Mouse (Mus musculus): Measurements from ENCODE around the gene Itgav. TPM values are rescaled to one million over a fixed set of nuclear protein-coding genes. Genes with fewer than 3 reads are reported as not detected.

Gene Itgav
- 46.0 and 47.1 TPM in 2 replicates for polyA plus RNA-seq (2016; fragmentation: Nextera tagmentation; extraction: Ambion mirVana)

- H3K27ac ChIP-seq = peak within 1 kb of the TSS; percentile 82
- H3K4me3 ChIP-seq = peak within 1 kb of the TSS; percentile 85
- peaks cover 14% of the 10 kb centered on the region; the same call in 1 of the 2 replicates for H3K4me1 ChIP-seq
- H3K9ac ChIP-seq = peak within 1 kb of the TSS; percentile 80
- no peaks in the 10 kb centered on the region for H3K27me3 ChIP-seq (replicated peaks)
- no peaks in the 10 kb centered on the region for H3K36me3 ChIP-seq
- under 1% methylated on average over 84 of the region's 84 CpGs for WGBS
- ATAC-seq (ENCODE audit: low FRiP score, low read depth) = peak; percentile 96
- peak within 1 kb of the TSS; percentile 80 for H3K4me2 ChIP-seq (replicated peaks)
- no peaks in the 10 kb centered on the region for H3K9me3 ChIP-seq
Observed at GRCm38 (mm10) chr2:83723921-83724826, at the start of gene Itgav. TSS of gene Itgav (plus strand) at chr2:83724397.

- Histone ChIP-seq H3K4me2 (replicated peaks) (no peak overlapping the region), H3K9ac (no peak overlapping the region), H3K9me3 (no peaks in the 10 kb centered on the region), H3K4me3 (no peak overlapping the region), H3K36me3 (no peaks in the 10 kb centered on the region; the same call in 1 of the 2 replicates), H3K27ac (no peak overlapping the region), H3K4me1 (no peaks in the 10 kb centered on the region; the same call in 1 of the 2 replicates), H3K27me3 (replicated peaks) (no peaks in the 10 kb centered on the region)
- peak; percentile 35; the same call in 1 of the 2 replicates for ATAC-seq (ENCODE audit: low FRiP score, low read depth)
- WGBS = 71% methylated on average over 7 of the region's 7 CpGs
Observed at GRCm38 (mm10) chr2:83674421-83674820, 49.8 kb upstream of the Itgav start.

GRCm38 (mm10) chr2:83674896-83675295 lies 49.3 kb upstream of the Itgav start:
- H3K27ac ChIP-seq = no peak overlapping the region
- no peak overlapping the region for H3K9ac ChIP-seq
- H3K36me3 ChIP-seq = no peaks in the 10 kb centered on the region; the same call in 1 of the 2 replicates
- H3K4me1 ChIP-seq = no peaks in the 10 kb centered on the region; the same call in 1 of the 2 replicates
- 87% methylated on average over 9 of the region's 9 CpGs for WGBS
- no peak overlapping the region for H3K4me2 ChIP-seq (replicated peaks)
- no peak overlapping the region for H3K4me3 ChIP-seq
- H3K27me3 ChIP-seq (replicated peaks) = no peaks in the 10 kb centered on the region
- no peaks in the 10 kb centered on the region for H3K9me3 ChIP-seq
- no peak for ATAC-seq (ENCODE audit: low FRiP score, low read depth)

- Histone ChIP-seq H3K9me3 (no peaks in the 10 kb centered on the region), H3K36me3 (no peaks in the 10 kb centered on the region), H3K27ac (no peak overlapping the region), H3K4me3 (no peak overlapping the region), H3K27me3 (replicated peaks) (no peaks in the 10 kb centered on the region), H3K9ac (no peak overlapping the region), H3K4me2 (replicated peaks) (no peak overlapping the region), H3K4me1 (no peaks in the 10 kb centered on the region; the same call in 1 of the 2 replicates)
- WGBS = 62% methylated on average over 5 of the region's 5 CpGs
- no peak for ATAC-seq (ENCODE audit: low FRiP score, low read depth)
Observed at GRCm38 (mm10) chr2:83675681-83676080, 48.5 kb upstream of the Itgav start.

- WGBS = 89% methylated on average over 4 of the region's 4 CpGs
- no peak overlapping the region for H3K4me3 ChIP-seq
- no peaks in the 10 kb centered on the region for H3K36me3 ChIP-seq
- no peak overlapping the region for H3K4me2 ChIP-seq (replicated peaks)
- no peak overlapping the region for H3K27ac ChIP-seq
- H3K9me3 ChIP-seq = no peaks in the 10 kb centered on the region
- H3K4me1 ChIP-seq = peaks cover 6% of the 10 kb centered on the region; the same call in 1 of the 2 replicates
- H3K27me3 ChIP-seq (replicated peaks) = no peaks in the 10 kb centered on the region
- ATAC-seq (ENCODE audit: low FRiP score, low read depth) = no peak
- H3K9ac ChIP-seq = no peak overlapping the region
Observed at GRCm38 (mm10) chr2:83676226-83676870, 47.8 kb upstream of the Itgav start.

GRCm38 (mm10) chr2:83681332-83681731 lies 42.9 kb upstream of the Itgav start:
- H3K4me2 ChIP-seq (replicated peaks) = peak overlapping the region; percentile 25; the same call in 1 of the 2 replicates
- H3K27me3 ChIP-seq (replicated peaks) = no peaks in the 10 kb centered on the region
- no peak overlapping the region for H3K27ac ChIP-seq
- peaks cover 10% of the 10 kb centered on the region; the same call in 1 of the 2 replicates for H3K4me1 ChIP-seq
- no peak overlapping the region for H3K9ac ChIP-seq
- WGBS = 40% methylated on average over 8 of the region's 8 CpGs
- peak; percentile 80 for ATAC-seq (ENCODE audit: low FRiP score, low read depth)
- H3K9me3 ChIP-seq = no peaks in the 10 kb centered on the region
- H3K4me3 ChIP-seq = no peak overlapping the region
- no peaks in the 10 kb centered on the region for H3K36me3 ChIP-seq

GRCm38 (mm10) chr2:83681785-83682184 lies 42.4 kb upstream of the Itgav start:
- H3K4me2 ChIP-seq (replicated peaks) = 0 out of 2 replicates have a peak overlapping the region, but pooled peaks have one; percentile 25
- H3K27me3 ChIP-seq (replicated peaks) = no peaks in the 10 kb centered on the region
- H3K27ac ChIP-seq = no peak overlapping the region
- H3K9ac ChIP-seq = no peak overlapping the region
- ATAC-seq (ENCODE audit: low FRiP score, low read depth) = peak; percentile 90
- no peaks in the 10 kb centered on the region for H3K36me3 ChIP-seq
- no peaks in the 10 kb centered on the region for H3K9me3 ChIP-seq
- H3K4me1 ChIP-seq = peaks cover 10% of the 10 kb centered on the region; the same call in 1 of the 2 replicates
- H3K4me3 ChIP-seq = no peak overlapping the region
- 12% methylated on average over 6 of the region's 6 CpGs for WGBS

GRCm38 (mm10) chr2:83682282-83682681 lies 41.9 kb upstream of the Itgav start:
- H3K27ac ChIP-seq = no peak overlapping the region
- H3K4me2 ChIP-seq (replicated peaks) = no peak overlapping the region
- no peaks in the 10 kb centered on the region for H3K36me3 ChIP-seq
- H3K4me3 ChIP-seq = no peak overlapping the region
- H3K9ac ChIP-seq = no peak overlapping the region
- H3K4me1 ChIP-seq = peaks cover 10% of the 10 kb centered on the region; the same call in 1 of the 2 replicates
- H3K9me3 ChIP-seq = no peaks in the 10 kb centered on the region
- ATAC-seq (ENCODE audit: low FRiP score, low read depth) = peak; percentile 37
- WGBS = 19% methylated on average over 8 of the region's 8 CpGs
- no peaks in the 10 kb centered on the region for H3K27me3 ChIP-seq (replicated peaks)

- Histone ChIP-seq H3K27ac (no peak overlapping the region), H3K4me2 (replicated peaks) (no peak overlapping the region), H3K9me3 (peaks cover 7% of the 10 kb centered on the region; the same call in 1 of the 2 replicates), H3K9ac (no peak overlapping the region), H3K36me3 (no peaks in the 10 kb centered on the region), H3K4me3 (no peak overlapping the region), H3K4me1 (peaks cover 10% of the 10 kb centered on the region; the same call in 1 of the 2 replicates), H3K27me3 (replicated peaks) (no peaks in the 10 kb centered on the region)
- ATAC-seq (ENCODE audit: low FRiP score, low read depth) = no peak
- WGBS = 78% methylated on average over 9 of the region's 9 CpGs
Observed at GRCm38 (mm10) chr2:83683731-83684519, 40.3 kb upstream of the Itgav start.

GRCm38 (mm10) chr2:83684691-83685090 lies 39.5 kb upstream of the Itgav start:
- no peak for ATAC-seq (ENCODE audit: low FRiP score, low read depth)
- no peaks in the 10 kb centered on the region for H3K27me3 ChIP-seq (replicated peaks)
- H3K4me1 ChIP-seq = peaks cover 10% of the 10 kb centered on the region; the same call in 1 of the 2 replicates
- H3K9ac ChIP-seq = no peak overlapping the region
- no peak overlapping the region for H3K4me2 ChIP-seq (replicated peaks)
- H3K36me3 ChIP-seq = no peaks in the 10 kb centered on the region
- H3K27ac ChIP-seq = no peak overlapping the region
- peaks cover 11% of the 10 kb centered on the region; the same call in 1 of the 2 replicates for H3K9me3 ChIP-seq
- H3K4me3 ChIP-seq = no peak overlapping the region
- WGBS = 87% methylated on average over 8 of the region's 8 CpGs

- Histone ChIP-seq H3K4me1 (peaks cover 12% of the 10 kb centered on the region), H3K9me3 (peaks cover 11% of the 10 kb centered on the region; the same call in 1 of the 2 replicates), H3K4me3 (no peak overlapping the region), H3K27me3 (replicated peaks) (no peaks in the 10 kb centered on the region), H3K9ac (no peak overlapping the region), H3K27ac (no peak overlapping the region), H3K4me2 (replicated peaks) (no peak overlapping the region), H3K36me3 (no peaks in the 10 kb centered on the region)
- WGBS = 73% methylated on average over 2 of the region's 2 CpGs
- no peak for ATAC-seq (ENCODE audit: low FRiP score, low read depth)
Observed at GRCm38 (mm10) chr2:83690372-83690771, 33.8 kb upstream of the Itgav start.

Measured in neural tube, embryonic 12.5 days (tissue).